Mouse (Mus musculus) thymus, adult 2 months (tissue): ENCODE measurements around the gene Clspn.

Source experiments
- CTCF ChIP-seq: fragments of 200-500 bp; IDR thresholded peaks from 2 replicates; pipeline ENCODE4 v1.5.1; 2012; ENCODE audit warnings: mild to moderate bottlenecking, control low read depth, low read length, moderate library complexity, borderline replicate concordance; ENCODE audit not compliant: control insufficient read depth, poor library complexity, insufficient read depth; ENCODE audit errors: extremely low read depth
- POLR2A ChIP-seq: fragments of 200-500 bp; IDR thresholded peaks from 2 replicates; pipeline ENCODE4 v1.6.1; 2012; ENCODE audit warnings: mild to moderate bottlenecking, low read length, control low read depth, moderate library complexity; ENCODE audit not compliant: control insufficient read depth, poor library complexity, insufficient read depth; ENCODE audit errors: extremely low read depth

GRCm38 (mm10) chr4:126636330-126636729, 79.6 kb downstream of the Clspn start:
- TF ChIP-seq CTCF (no peak), POLR2A (no peak)
